Mouse (Mus musculus) spleen, postnatal 14 days (tissue): ENCODE data around the gene Slc2a4.
"Not testable (repeated sequence)": the region's sequence is repeated elsewhere in the genome, so short reads cannot be mapped to it uniquely, and the experiment has no call there.

ENCODE experiments used
- DNase-seq, 2 experiments: peaks; one replicate each; pipeline ENCODE4 v3.0.0; 2021 to 2022; ENCODE audit warnings: low spot score in 2 of 2

Gene Slc2a4

DNA sequence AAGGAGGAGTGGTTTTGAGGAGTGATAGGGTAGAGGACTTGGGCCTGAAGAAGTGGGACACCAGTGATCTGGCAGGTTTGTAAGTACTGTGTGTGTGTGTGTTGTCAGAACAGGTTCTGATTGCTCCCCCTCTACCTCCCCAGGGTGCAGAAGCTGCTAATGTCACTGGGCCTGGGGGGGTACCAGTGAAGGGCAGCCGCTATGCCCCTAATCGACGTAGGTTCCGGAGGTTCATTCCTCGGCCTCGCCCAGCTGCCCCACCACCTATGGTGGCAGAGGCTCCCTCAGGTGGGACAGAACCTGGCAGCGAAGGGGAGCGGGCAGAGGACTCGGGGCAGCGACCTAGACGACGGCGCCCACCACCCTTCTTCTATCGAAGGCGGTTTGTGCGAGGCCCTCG lies 8.3 kb downstream of the Slc2a4 start:
- no peak for DNase-seq

DNA sequence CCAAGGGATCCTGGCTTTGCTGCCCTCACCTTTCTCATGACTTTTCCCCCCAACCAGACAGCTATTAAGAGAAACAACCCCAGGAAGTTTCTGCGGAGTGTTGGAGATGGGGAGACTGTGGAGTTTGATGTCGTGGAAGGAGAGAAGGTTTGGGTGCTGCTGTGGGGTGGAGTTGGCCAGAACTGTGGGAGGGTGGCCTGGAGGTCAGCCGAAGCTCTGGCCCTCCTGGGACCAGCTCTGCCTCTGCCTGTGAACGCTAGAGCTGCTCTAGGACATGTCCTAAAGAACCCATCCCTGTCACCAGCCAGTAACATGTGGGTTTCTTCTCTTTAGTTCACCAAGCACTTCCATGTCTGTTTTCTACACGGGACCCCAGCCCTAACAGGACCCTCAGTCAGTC lies 8.8 kb downstream of the Slc2a4 start:
- no peak for DNase-seq

- no peak for DNase-seq
Observed at GRCm38 (mm10) chr11:69938401-69938979, 9.5 kb downstream of the Slc2a4 start.

DNA sequence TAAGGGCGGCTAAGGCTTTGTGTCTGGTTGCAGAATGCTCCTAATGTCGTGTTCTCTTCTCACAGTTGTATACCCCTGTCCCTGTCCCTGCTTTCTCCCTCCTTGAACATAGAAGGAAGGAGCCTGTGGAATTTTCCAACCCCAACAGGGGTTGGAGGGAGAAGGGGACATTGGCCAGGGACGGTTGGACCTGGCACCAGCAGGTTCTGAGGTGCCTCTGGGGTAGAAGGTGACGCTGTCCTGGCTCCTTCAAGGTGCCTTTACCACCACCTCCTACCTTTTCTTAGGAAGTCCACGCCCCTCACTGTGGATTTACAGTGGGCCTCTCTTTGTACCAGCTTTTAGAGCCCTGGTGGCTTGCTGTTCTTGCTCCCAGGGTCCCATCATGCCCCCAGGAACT lies 10.2 kb downstream of the Slc2a4 start:
- DNase-seq, result no peak

- DNase-seq, result no peak
Observed at GRCm38 (mm10) chr11:69937385-69937784, 10.6 kb downstream of the Slc2a4 start.

DNA sequence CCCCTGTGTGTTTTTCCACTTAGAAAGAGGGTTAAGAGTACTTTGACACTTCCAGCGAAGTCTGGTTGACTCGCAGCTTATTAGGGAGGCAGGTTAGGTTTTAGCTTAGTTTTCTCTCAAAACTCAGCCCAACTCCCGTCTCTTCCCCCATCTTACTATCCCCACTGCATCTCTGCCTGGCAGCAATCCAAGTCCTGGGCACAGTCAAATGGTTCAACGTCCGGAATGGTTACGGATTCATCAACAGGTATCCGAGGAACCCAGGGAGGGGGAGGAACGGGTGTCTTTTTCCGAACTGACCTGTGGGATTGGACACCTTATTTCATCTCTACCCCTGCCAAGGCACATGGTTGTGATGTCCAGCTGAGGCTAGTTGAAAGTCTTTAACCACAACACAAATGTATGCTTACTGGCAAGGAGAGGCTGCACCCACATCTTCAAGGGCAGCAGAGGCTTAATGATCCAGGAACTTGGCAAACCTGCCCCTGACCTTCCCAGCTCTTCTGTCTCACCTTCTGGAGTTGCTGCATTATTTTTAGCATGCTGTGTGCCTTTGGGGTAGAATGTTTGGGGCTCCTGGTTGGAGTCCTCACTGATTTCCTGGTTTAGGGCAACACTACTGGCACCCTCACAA lies 11.2 kb downstream of the Slc2a4 start:
- DNase-seq, result no peak

GRCm38 (mm10) chr11:69936156-69936555 lies 11.8 kb downstream of the Slc2a4 start:
- no peak for DNase-seq

GRCm38 (mm10) chr11:69935137-69935879 lies 12.7 kb downstream of the Slc2a4 start, which contains the start of gene Ybx2:
Ybx2 (plus strand) TSS chr11:69935796.
- DNase-seq, result peak; percentile 76 to 81

DNA sequence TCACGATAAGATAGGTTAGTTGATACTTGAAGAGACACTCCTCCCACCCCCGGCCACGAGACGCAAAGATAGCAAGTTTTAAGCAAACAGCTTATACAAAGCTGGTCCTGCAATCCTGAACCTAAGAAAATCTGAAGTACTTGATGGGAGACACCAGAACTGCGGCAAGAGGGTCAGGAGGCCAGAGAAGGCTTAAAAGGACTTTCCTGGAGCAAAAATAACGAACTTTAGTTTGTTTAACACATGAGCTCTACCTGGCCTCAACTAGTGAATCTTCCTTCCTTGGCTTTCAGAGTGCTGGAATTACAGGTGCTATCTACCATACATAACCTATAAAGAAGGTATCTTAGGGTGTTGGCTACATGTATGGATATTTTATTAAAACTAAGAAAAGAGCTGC lies 13.3 kb downstream of the Slc2a4 start:
- DNase-seq, result no peak

- DNase-seq, result peak; percentile 91 to 97
Observed at GRCm38 (mm10) chr11:69934169-69934568, 13.8 kb downstream of the Slc2a4 start.

- no peak for DNase-seq
Observed at GRCm38 (mm10) chr11:69933066-69933465, 14.9 kb downstream of the Slc2a4 start.

DNA sequence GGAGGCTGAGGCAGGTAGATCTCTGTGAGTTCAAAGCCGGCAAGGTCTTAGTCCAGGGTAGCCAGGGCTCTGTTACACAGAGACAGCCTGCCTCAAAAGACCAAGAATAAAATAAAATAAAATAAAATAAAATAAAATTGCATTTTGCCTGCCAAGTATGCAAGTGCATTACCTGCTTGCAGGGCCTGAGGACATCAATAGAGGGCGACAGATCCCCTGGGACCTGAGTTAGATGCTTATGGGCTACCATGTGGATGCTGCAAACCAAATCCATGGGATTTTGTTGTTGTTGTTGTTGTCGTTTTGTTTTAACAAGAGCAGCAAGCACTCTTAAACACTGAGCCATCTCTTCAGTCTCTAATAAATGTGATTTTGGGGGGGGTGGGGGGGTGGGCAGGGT lies 15.7 kb downstream of the Slc2a4 start:
- DNase-seq, result no peak

DNA sequence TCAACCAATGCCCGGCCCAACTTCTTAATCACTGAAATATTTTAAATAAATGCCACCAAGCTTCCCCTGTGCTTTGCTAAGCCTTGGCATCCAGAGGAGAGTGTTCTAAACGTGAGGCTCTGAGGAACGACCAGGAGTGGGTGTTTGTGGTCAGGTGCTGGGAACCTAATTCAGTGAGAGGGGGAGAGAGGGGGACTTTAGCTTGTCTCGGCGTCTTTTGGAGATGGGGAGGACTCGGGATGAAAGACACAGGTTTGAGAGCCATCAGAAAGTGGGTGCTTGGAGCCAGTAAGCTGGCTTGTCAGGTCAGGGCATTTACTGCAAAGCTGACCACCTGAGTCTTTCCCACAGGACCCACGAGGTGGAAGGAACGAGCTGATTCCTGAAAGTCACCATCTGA lies 16.2 kb downstream of the Slc2a4 start:
- no peak for DNase-seq

DNA sequence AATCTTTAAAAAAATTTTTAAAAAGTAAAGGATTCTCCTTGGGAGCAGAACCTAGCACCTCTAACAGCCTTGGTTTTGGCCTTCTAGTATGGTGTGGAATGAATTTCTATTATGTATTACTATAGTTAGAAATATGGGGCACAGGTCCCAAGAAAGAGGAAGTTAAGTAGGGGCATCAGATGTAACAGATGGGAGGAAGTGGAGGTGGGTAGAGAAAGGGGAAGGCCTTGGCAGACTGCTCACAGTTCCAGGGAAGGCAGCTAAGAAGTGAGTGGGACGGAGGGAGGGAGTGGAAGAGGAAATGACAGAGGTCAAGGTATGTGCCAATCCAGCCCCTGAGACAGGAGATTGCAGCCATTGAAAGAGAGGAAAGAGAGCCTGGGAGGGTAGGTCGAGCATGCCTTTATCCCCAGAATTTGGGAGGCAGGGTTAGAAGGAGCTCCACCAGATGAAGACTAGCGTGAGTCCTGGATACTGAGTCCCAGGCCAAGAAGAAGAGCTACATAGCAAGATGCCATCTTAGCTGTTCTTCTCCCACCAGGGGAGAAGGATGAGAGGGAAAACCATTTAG lies 16.9 kb downstream of the Slc2a4 start:
- DNase-seq, result no peak

DNA sequence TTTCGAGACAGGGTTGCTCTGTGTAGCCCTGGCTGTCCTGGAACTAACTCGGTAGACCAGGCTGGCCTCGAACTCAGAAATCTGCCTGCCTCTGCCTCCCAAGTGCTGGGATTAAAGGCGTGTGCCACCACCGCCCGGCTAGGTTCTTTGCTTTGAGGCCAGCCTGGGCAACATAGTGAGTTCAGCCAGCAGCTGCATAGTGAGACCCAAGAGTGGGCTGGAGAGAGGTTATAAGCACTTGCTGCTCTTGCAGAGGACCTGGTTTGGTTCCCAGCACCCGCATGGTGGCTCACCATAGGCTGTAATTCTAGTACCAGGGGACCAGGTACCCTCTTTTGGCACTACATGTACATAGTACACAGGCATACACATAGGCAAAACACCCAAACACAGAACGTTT lies 17.8 kb downstream of the Slc2a4 start:
- DNase-seq, result not testable (repeated sequence)

- no peak for DNase-seq
Observed at GRCm38 (mm10) chr11:69929712-69930111, 18.3 kb downstream of the Slc2a4 start.

- no peak for DNase-seq
Observed at GRCm38 (mm10) chr11:69927501-69927900, 20.5 kb downstream of the Slc2a4 start.

DNA sequence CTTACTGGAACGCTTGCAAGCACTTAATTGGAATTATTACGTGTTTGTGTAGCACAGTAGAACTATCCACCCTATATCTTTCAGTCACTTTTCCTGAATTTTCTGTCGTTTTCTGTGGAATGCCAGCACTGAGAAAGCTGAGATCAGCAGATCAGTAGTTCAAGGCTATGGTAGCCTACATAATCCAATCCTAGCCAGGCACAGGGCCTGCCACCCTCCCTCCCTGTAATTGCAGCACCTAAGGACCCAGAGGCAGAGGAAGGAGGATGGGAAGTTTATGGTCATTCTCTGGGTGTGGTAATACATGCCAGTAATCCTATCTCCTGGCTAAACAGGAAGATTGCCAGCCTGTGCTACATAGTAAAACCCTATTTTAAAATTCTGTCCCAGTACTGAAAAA lies 25.2 kb downstream of the Slc2a4 start:
- DNase-seq, result no peak

GRCm38 (mm10) chr11:69922012-69922756 lies 25.8 kb downstream of the Slc2a4 start:
- DNase-seq, result no peak

GRCm38 (mm10) chr11:69921114-69922011 lies 26.6 kb downstream of the Slc2a4 start, which contains the start of gene Eif5a:
Eif5a (minus strand) TSS chr11:69921958.
- DNase-seq, result peak; percentile 100
